Mouse (Mus musculus) layer of hippocampus, adult 2 months (tissue): Measurements from ENCODE around the gene Mlxipl. TPM values are rescaled to one million over a fixed set of nuclear protein-coding genes. Genes with fewer than 3 reads are reported as not detected.
A peak's percentile ranks its signal among the peaks of the same experiment; 100 is the strongest.

Source experiments
- DNase-seq, 2 experiments: peaks; one replicate each; pipeline ENCODE4 v3.0.0; 2022; ENCODE audit warnings: low spot score in 2 of 2
- H3K27ac ChIP-seq: fragments of 200-600 bp; 2 replicates; pipeline ENCODE4 v1.8.1; 2022
- H3K4me3 ChIP-seq: fragments of 200-600 bp; 2 replicates; pipeline ENCODE4 v1.8.1; 2022; ENCODE audit warnings: mild to moderate bottlenecking
- CTCF ChIP-seq: fragments of 200-600 bp; conservative IDR thresholded peaks from 2 replicates; pipeline ENCODE4 v1.8.1; 2022; ENCODE audit warnings: antibody characterized with exemption, mild to moderate bottlenecking, moderate library complexity
- total RNA-seq, 2 experiments: library from RNA; stranded (reverse); gene quantifications; 2 replicates each; pipeline ENCODE4 v1.2.3; 2021

The Mlxipl gene
- total RNA-seq, 2 experiments from 2014 or later, result 6.2 to 6.7 TPM

GRCm38 (mm10) chr5:135103999-135104660 lies 14.4 kb downstream of the Mlxipl start:
- DNase-seq, result no peak
- Histone ChIP-seq H3K27ac (no peak overlapping the region), H3K4me3 (no peak overlapping the region)
- peak; percentile 77 for TF ChIP-seq CTCF

GRCm38 (mm10) chr5:135106758-135107256 lies 17.1 kb downstream of the Mlxipl start:
- peak; percentile 51 to 53 for DNase-seq
- no peak for TF ChIP-seq CTCF
- H3K27ac ChIP-seq, result no peak overlapping the region
- peak overlapping the region; percentile 54 for H3K4me3 ChIP-seq

GRCm38 (mm10) chr5:135107521-135108501 lies 18.1 kb downstream of the Mlxipl start:
- Histone ChIP-seq H3K27ac (no peak overlapping the region), H3K4me3 (peak overlapping the region; percentile 17; the same call in 1 of the 2 replicates)
- peak; percentile 71 for TF ChIP-seq CTCF
- no peak for DNase-seq

- Histone ChIP-seq H3K27ac (no peak overlapping the region), H3K4me3 (no peak overlapping the region)
- DNase-seq, result no peak
- no peak for TF ChIP-seq CTCF
Measured at GRCm38 (mm10) chr5:135109017-135109416, 19.3 kb downstream of the Mlxipl start.

GRCm38 (mm10) chr5:135109426-135109825 lies 19.7 kb downstream of the Mlxipl start:
- H3K27ac ChIP-seq, result no peak overlapping the region
- no peak for DNase-seq
- no peak for TF ChIP-seq CTCF
- H3K4me3 ChIP-seq, result no peak overlapping the region

- TF ChIP-seq CTCF, result no peak
- no peak overlapping the region for H3K27ac ChIP-seq
- H3K4me3 ChIP-seq, result no peak overlapping the region
- DNase-seq, result no peak
Measured at GRCm38 (mm10) chr5:135109976-135110375, 20.3 kb downstream of the Mlxipl start.

GRCm38 (mm10) chr5:135113782-135114181 lies 24.1 kb downstream of the Mlxipl start:
- no peak for TF ChIP-seq CTCF
- H3K4me3 ChIP-seq, result no peak overlapping the region
- no peak overlapping the region for H3K27ac ChIP-seq
- no peak for DNase-seq

GRCm38 (mm10) chr5:135115241-135115640 lies 25.6 kb downstream of the Mlxipl start:
- no peak for TF ChIP-seq CTCF
- no peak overlapping the region for H3K4me3 ChIP-seq
- no peak overlapping the region for H3K27ac ChIP-seq
- no peak for DNase-seq

GRCm38 (mm10) chr5:135118589-135119081 lies 28.9 kb downstream of the Mlxipl start:
- Histone ChIP-seq H3K4me3 (no peak overlapping the region), H3K27ac (no peak overlapping the region)
- peak; percentile 38 to 71 for DNase-seq
- TF ChIP-seq CTCF, result peak; percentile 89

GRCm38 (mm10) chr5:135120753-135121152 lies 31.1 kb downstream of the Mlxipl start:
- no peak overlapping the region for H3K27ac ChIP-seq
- no peak for DNase-seq
- no peak overlapping the region for H3K4me3 ChIP-seq
- peak; percentile 32 for TF ChIP-seq CTCF

- TF ChIP-seq CTCF, result no peak
- Histone ChIP-seq H3K4me3 (no peak overlapping the region; the same call in 1 of the 2 replicates), H3K27ac (no peak overlapping the region)
- no peak for DNase-seq
Measured at GRCm38 (mm10) chr5:135126121-135126520, 36.4 kb downstream of the Mlxipl start.

- Histone ChIP-seq H3K4me3 (no peak overlapping the region), H3K27ac (no peak overlapping the region)
- no peak for DNase-seq
- no peak for TF ChIP-seq CTCF
Measured at GRCm38 (mm10) chr5:135127669-135128068, 38.0 kb downstream of the Mlxipl start.

GRCm38 (mm10) chr5:135129747-135130146 lies 40.1 kb downstream of the Mlxipl start:
- Histone ChIP-seq H3K27ac (no peak overlapping the region), H3K4me3 (no peak overlapping the region)
- no peak for DNase-seq
- no peak for TF ChIP-seq CTCF
